Mouse (Mus musculus) megakaryocyte, adult 5-6 weeks (primary cell): Measurements from ENCODE around the gene Gsdmc3. TPM values are rescaled to one million over a fixed set of nuclear protein-coding genes. Genes with fewer than 3 reads are reported as not detected.
"Not testable (repeated sequence)": the region's sequence is repeated elsewhere in the genome, so short reads cannot be mapped to it uniquely, and the experiment has no call there.

ENCODE experiments used
- ATAC-seq: 2 replicates; pipeline ENCODE4 v1.8.0; 2016; ENCODE audit warnings: mild to moderate bottlenecking, inconsistent platforms; ENCODE audit not compliant: poor library complexity, severe bottlenecking
- total RNA-seq, 2 experiments: library from RNA; stranded (forward) in 1 of 2; stranded (reverse) in 1 of 2; fragments of 153-499, 151-499 nt in 1 of 2; fragments of 221-1000, 200-1000 nt in 1 of 2; gene quantifications; 2 replicates each; pipeline versions ENCODE4 v1.2.3 to v1.2.4; 2015 to 2017

Gsdmc3 gene
- not detected in 2 replicates for total RNA-seq (2015)
- total RNA-seq (2017): not detected in 2 replicates

DNA sequence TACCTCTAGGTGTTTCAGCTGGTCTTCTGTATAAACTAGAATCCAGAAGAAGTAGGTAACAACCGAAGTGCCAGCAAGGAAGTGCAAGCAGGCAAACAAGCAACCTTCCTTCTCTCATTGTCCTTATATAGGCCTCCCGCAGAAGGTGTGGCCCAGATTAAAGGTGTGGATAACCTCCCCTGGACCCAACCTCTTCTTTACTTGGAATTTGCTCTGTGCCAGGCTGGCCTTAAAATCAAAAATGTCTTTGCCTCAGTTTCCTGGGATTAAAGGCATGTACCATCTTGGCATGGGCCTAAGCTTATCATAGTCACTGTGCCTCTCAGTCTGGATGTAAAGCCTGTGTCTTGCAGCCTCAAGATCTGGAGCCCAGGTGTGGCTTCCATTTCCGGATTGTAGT, at the start of gene Gsdmc3:
Gene Gsdmc3, minus strand, starts transcription at position 101 of the 400 bp plus-strand sequence.
- ATAC-seq: not testable (repeated sequence)

DNA sequence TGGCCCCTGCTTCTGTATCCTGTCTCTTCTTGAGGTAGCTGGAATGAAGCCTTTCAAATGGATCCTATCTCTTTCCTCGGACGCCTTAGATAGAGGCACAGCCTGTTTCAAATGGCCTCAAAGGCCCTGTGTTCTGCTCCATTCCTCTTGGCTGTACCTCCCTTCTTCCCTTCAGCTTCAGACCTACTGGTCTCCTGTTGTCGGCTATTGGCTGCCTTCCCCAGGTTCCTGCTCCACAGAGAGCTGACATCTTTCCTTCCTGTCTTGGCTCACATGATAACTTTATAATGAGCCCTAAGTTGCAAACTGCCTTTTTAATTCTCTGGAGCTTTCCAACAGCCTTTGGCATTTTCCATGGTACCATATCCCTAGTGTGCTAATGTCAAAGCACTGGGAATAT, 47.8 kb upstream of the Gsdmc3 start:
- no peak for ATAC-seq

DNA sequence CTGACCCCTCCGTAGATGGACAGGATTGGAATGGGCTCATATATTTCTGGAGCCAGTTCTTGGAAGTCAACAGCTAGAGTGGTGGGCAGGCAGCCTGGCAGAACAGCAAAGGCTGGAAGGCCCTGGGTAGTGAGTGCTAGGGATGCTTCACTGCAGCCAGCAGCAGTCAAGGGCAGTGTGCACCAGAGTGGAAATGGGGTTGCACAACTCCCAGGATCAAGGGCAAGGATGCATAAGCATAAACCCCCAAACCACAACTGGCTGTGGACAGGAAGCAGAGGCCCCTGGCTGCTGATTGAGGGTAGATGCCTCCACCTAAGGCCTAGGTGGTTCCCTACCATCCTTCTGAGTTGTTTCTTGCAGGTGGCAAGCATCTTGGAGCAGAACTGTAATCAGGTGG, 46.1 kb upstream of the Gsdmc3 start:
- peak; percentile 70 for ATAC-seq

DNA sequence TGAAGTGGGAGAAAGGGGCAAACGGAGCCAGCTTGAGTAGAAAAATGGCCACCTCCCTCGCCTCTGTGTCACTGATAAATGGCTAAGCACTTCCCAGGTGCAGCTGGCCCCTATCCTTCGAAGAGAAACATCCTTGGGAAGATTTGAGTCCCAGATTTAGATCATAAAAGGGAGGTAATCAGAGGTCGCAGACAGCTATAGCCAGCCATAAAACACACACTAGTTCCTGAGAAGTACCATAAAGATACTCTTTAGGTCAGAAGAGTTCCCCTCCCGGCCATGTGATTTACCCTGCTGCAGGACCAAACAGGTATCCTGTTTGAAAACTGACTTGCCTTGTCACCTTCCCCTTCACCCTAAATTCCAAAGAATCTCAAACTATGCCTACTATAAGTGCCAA, 43.3 kb upstream of the Gsdmc3 start:
- ATAC-seq: not testable (repeated sequence)

DNA sequence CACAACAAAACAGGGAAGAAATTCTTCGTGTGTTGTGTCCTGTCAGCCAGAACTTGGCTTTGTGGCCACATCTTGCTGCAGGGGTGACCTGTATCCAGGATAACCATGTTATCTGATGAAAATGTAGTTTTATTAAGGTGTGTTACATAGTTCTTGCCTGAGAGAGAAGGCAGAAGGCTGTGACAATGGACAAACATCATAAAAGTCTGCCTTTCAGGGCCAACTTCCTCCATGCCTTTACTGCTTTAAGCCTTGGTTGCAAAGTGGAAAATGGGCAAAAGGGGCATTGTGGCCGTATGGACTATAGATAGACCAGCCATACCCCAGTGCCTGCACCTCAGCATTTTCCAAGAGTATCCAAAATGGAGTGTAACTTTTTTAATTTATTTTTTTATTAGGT, 41.4 kb upstream of the Gsdmc3 start:
- ATAC-seq: not testable (repeated sequence)

DNA sequence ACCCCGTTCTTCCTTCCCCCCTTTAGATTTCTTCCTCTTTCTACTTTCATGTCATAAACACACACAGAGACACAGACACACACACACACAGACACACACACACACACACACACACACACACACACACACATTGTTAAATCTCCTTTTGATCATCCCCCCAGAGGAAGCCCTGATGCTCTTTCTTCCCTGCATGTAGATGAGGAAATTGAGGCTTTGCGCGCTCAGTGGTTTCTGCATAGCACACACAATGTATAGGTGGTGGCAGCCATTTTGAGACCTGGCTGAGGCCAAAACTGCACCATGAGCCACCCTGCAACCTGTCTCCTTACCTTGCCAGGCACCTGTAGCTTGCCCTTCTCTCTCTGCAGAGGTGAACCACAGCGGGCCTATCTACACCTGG, 38.2 kb upstream of the Gsdmc3 start:
- peak; percentile 39 for ATAC-seq

DNA sequence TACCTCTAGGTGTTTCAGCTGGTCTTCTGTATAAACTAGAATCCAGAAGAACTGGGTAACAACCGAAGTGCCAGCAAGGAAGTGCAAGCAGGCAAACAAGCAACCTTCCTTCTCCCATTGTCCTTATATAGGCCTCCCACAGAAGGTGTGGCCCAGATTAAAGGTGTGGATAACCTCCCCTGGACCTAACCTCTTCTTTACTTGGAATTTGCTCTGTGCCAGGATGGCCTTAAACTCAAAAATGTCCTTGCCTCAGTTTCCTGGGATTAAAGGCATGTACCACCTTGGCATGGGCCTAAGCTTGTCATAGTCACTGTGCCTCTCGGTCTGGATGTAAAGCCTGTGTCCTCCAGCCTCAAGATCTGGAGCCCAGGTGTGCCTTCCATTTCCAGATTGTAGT, 33.8 kb upstream of the Gsdmc3 start, which contains the start of gene Gsdmc4:
Gene Gsdmc4, minus strand, starts transcription at position 101 of the 400 bp plus-strand sequence.
- ATAC-seq: not testable (repeated sequence)

DNA sequence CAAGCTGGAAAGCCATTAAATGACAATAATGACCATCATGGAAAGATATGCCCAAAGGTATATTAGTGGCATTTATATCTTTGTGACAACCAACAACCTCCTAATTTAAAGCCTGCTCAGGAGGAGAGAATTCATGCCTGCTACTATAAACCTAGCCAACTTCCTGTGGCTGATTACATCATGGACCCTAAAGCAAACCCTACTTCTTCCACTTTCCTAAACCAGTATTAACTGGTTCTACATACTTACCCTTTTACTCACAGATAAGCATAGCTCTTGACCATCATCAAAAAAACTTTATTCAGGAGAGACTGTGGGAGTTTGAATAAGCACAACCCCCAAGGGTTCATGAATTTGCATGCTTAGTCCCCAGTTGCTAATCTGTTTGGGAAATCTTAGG, 31.5 kb upstream of the Gsdmc3 start:
- ATAC-seq: peak; percentile 51

DNA sequence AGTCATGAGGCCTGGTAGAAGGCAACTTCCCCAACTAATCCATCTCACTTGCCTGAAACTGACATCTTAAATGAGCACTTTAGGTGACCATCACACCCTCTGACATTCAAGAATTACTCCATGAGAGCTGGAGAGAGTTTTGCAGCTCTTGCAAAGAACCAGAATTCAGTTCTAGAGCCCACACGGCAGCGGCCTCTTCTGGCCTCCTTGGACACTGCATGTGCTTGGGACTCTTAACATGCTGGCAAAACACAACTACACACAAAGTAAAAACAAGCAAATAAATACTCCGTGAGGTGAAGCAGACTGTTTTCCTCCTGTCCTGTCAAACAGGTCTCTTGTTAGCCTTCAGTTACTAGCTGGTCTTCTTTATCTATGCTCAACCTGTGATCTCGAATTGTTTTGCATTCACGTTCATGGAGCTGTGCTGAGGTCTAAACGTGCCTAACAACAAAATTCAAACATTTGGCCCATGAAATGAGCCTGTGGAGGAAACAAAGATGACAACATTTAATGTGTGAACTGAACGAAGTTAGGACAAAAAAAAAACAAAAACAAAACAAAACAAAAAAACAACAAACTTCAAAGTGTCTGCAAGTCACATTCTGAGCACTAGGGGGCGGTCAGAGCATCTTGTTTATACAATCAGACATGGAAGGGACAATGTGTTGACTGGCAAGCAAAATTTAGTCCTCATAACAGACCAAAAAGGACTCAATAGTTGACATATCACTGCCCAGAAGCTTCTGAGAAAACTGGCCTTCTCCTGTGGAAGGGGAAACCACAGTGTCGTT, 17.4 kb upstream of the Gsdmc3 start:
- peak; percentile 92 for ATAC-seq

DNA sequence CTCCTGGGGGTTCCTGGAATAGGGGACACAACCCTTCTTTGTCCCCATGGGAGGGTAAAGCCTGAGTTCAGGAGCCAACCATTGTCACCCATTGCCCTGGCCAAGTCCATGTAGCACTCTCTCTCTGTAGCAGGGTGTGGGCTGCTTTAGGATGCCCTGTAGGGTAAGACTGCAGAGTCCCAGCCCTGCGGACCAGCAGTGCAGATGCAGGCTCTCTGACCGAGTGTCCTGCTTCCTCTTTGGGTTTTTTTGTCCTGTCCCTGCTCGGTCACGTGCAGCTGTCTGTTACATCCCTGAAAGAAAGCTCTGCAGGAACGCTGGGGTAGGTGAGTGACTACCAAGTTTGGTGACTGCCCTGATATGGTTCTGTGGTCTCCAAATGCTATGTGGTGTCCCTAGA, 10.1 kb upstream of the Gsdmc3 start:
- peak; percentile 52; the same call in 1 of the 2 replicates for ATAC-seq

DNA sequence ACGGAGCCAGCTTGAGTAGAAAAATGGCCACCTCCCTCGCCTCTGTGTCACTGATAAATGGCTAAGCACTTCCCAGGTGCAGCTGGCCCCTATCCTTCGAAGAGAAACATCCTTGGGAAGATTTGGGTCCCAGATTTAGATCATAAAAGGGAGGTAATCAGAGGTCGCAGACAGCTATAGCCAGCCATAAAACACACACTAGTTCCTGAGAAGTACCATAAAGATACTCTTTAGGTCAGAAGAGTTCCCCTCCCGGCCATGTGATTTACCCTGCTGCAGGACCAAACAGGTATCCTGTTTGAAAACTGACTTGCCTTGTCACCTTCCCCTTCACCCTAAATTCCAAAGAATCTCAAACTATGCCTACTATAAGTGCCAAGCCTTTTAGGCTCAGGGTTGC, 9.6 kb upstream of the Gsdmc3 start:
- not testable (repeated sequence) for ATAC-seq

DNA sequence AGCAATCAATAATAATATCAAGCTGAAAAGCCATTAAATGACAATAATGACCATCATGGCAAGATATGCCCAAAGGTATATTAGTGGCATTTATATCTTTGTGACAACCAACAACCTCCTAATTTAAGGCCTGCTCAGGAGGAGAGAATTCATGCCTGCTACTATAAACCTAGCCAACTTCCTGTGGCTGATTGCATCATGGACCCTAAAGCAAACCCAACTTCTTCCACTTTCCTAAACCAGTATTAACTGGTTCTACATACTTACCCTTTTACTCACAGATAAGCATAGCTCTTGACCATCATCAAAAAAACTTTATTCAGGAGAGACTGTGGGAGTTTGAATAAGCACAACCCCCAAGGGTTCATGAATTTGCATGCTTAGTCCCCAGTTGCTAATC, 2.2 kb downstream of the Gsdmc3 start:
- ATAC-seq: peak; percentile 62

DNA sequence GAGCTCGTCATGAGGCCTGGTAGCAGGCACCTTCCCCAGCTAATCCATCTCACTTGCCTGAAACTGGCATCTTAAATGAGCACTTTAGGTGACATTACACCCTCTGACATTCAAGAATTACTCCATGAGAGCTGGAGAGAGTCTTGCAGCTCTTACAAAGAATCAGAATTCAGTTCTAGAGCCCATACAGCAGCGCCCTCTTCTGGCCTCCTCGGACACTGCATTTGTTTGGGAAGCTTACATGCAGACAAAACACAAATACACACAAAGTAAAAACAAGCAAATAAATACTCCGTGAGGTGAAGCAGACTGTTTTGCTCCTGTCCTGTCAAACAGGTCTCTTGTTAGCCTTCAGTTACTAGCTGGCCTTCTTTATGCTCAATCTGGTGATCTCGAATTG, 16.4 kb downstream of the Gsdmc3 start:
- ATAC-seq: not testable (repeated sequence)

Other genes starting within 250 kb of the Gsdmc3 start
- not detected in 2 replicates for gene Gsdmc2, start 33.4 kb downstream of the Gsdmc3 start, total RNA-seq (2015)
- not detected in 2 replicates for gene Gsdmc2, start 33.4 kb downstream of the Gsdmc3 start, total RNA-seq (2017)
- gene Gsdmc4, start 33.7 kb upstream of the Gsdmc3 start, total RNA-seq (2015): 0.13 TPM in 1 of 2 replicates, not detected in the other
- 0.18 TPM in 1 of 2 replicates, not detected in the other for gene Gsdmc4, start 33.7 kb upstream of the Gsdmc3 start, total RNA-seq (2017)
- gene Fam49b, start 181.9 kb upstream of the Gsdmc3 start, total RNA-seq (2015): 730 and 796 TPM in 2 replicates
- gene Fam49b, start 181.9 kb upstream of the Gsdmc3 start, total RNA-seq (2017): 481 and 508 TPM in 2 replicates